Comparison of ENCODE assay signal across 8 mouse cellular contexts in genomic region chr11:49754958-49755665, GRCm38 (mm10). TPM values are rescaled to one million over a fixed set of nuclear protein-coding genes. Genes with fewer than 3 reads are reported as not detected.
DNase-seq lines count a peak whose midpoint lies in the region; ATAC-seq lines count a peak whose summit lies in the region.
"Had no signal": no experiment of that assay in that cellular context is flagged by ENCODE, and none has a peak within 500 bp of the region (broad histone marks: within the 10 kb centered on the region; RNA-seq: fewer than 3 reads in every experiment).

No protein-coding gene starts in this region.

- peak; percentile 18 for DNase-seq in adrenal gland, postnatal 25 days
- peak; percentile 43 to 50 for DNase-seq in gastrocnemius, postnatal 36 days
- DNase-seq in kidney, adult 11 months: peak; percentile 43
- DNase-seq in lung, postnatal 36 days: peak; percentile 60
- DNase-seq in left cerebral cortex, adult 8-10 months (ENCODE audit: low spot score in 2 of 2): no peak
- DNase-seq in Muller cell, postnatal 12 days (ENCODE audit: inconsistent ontology term): no peak
- no peak for DNase-seq in hindbrain, embryonic 11.5 days (ENCODE audit: low spot score)

- H3K4me2 ChIP-seq in hindbrain, embryonic 11.5 days (replicated peaks; ENCODE audit: low read depth, low read length): no peak overlapping the region
- H3K4me2 ChIP-seq: neural tube, embryonic 12.5 days had no signal

- intact Hi-C loops in gastrocnemius, postnatal 36 days (cut with DNase I): no loop called here

- H3K36me3 ChIP-seq in hindbrain, embryonic 11.5 days (ENCODE audit: control insufficient read depth, insufficient read depth, low read length): no peaks in the 10 kb centered on the region
- H3K36me3 ChIP-seq: neural tube, embryonic 12.5 days had no signal

- no peak overlapping the region for H3K4me3 ChIP-seq in hindbrain, embryonic 11.5 days (ENCODE audit: low read depth, low read length)
- H3K4me3 ChIP-seq: neural tube, embryonic 12.5 days had no signal

- no peaks in the 10 kb centered on the region for H3K9me3 ChIP-seq in hindbrain, embryonic 11.5 days (ENCODE audit: control insufficient read depth, low read length)
- H3K9me3 ChIP-seq: neural tube, embryonic 12.5 days had no signal

- H3K9ac ChIP-seq in hindbrain, embryonic 11.5 days (ENCODE audit: low read depth, low read length): no peak overlapping the region
- H3K9ac ChIP-seq: neural tube, embryonic 12.5 days had no signal

- no peaks in the 10 kb centered on the region for H3K27me3 ChIP-seq in hindbrain, embryonic 11.5 days (ENCODE audit: control insufficient read depth, insufficient read depth, low read length)
- H3K27me3 ChIP-seq: neural tube, embryonic 12.5 days had no signal

- H3K27ac ChIP-seq in hindbrain, embryonic 11.5 days (ENCODE audit: low read depth, low read length): no peak overlapping the region
- H3K27ac ChIP-seq: neural tube, embryonic 12.5 days had no signal

- WGBS in hindbrain, embryonic 11.5 days: 58% methylated on average over 12 of the region's 12 CpGs

- no peak for ATAC-seq in hindbrain, embryonic 11.5 days (ENCODE audit: low FRiP score)

- no peaks in the 10 kb centered on the region for H3K4me1 ChIP-seq in hindbrain, embryonic 11.5 days (replicated peaks; ENCODE audit: control insufficient read depth, insufficient read depth, low read length)
- H3K4me1 ChIP-seq: neural tube, embryonic 12.5 days had no signal

RNA-seq across cellular contexts. Expression of gene Gfpt2, which starts 38.9 kb away (rescaled TPM):
- 2.8 and 2.9 TPM in 2 replicates for total RNA-seq in adrenal gland, postnatal 25 days (2021)
- 1 to 10 TPM; 5.7 to 6.2 TPM for total RNA-seq in gastrocnemius, postnatal 36 days (2021)
- total RNA-seq in left cerebral cortex, adult 8-10 months (2022): 1 to 10 TPM; 6.3 to 9.0 (median 7.9) TPM
- polyA plus RNA-seq in hindbrain, embryonic 11.5 days (2014; fragmentation: Nextera tagmentation; extraction: Ambion mirVana): 13.0 and 14.5 TPM in 2 replicates

RNA-seq across cellular contexts. Expression of gene Cnot6, which starts 42.6 kb away (rescaled TPM):
- 53.0 and 58.6 TPM in 2 replicates for total RNA-seq in adrenal gland, postnatal 25 days (2021)
- total RNA-seq in gastrocnemius, postnatal 36 days (2021): 10 to 100 TPM in 1 of 2 experiments, 1 to 10 TPM in 1; 9.7 to 10.5 TPM
- total RNA-seq in left cerebral cortex, adult 8-10 months (2022): 10 to 100 TPM; 45.5 to 58.3 (median 52.1) TPM
- 60.5 and 65.3 TPM in 2 replicates for polyA plus RNA-seq in hindbrain, embryonic 11.5 days (2014; fragmentation: Nextera tagmentation; extraction: Ambion mirVana)

Comparison
In these comparisons a context has a peak if more than half of its experiments do, and no peak if none do; other contexts are left out.
1. DNase-seq: peak in adrenal gland, postnatal 25 days (single experiment), gastrocnemius, postnatal 36 days (2 of 2), kidney, adult 11 months (single experiment) and lung, postnatal 36 days (single experiment); none in left cerebral cortex, adult 8-10 months (0 of 2), Muller cell, postnatal 12 days (single experiment) and hindbrain, embryonic 11.5 days (single experiment).